Mouse (Mus musculus) liver, postnatal 0 days (tissue): ENCODE results near the gene Slc22a5.

Source experiments
- CTCF ChIP-seq: sonication (generic); IDR thresholded peaks from 2 replicates; pipeline ENCODE4 v1.5.1; 2016; ENCODE audit warnings: antibody characterized with exemption, low read depth
- EP300 ChIP-seq: IDR thresholded peaks from 2 replicates; pipeline ENCODE4 v1.6.1; 2016; ENCODE audit warnings: antibody characterized with exemption, low read depth, mild to moderate bottlenecking

- TF ChIP-seq CTCF (no peak), EP300 (no peak)
Observed at GRCm38 (mm10) chr11:53893451-53893850, 2.0 kb upstream of the Slc22a5 start.
